Mouse (Mus musculus): ENCODE measurements at regions not wholly inside any gene's neighbourhood (a gene's known extent, or its start where the extent isn't known, plus 50 kb on each side); places are given as distances from the start of the nearest gene placed in this dataset.

GRCm38 (mm10) chr6:117416461-117416860 is 248.1 kb downstream of the Cxcl12 start:
- TF ChIP-seq POLR2A (IDR thresholded peaks at IDR 0.05; ENCODE audit: control insufficient read depth in 1 of 2, insufficient read depth in 1 of 2, low read depth in 1 of 2, low read length in 2 of 2, poor library complexity in 1 of 2), result no peak
- TF ChIP-seq MAX (IDR thresholded peaks at IDR 0.05; ENCODE audit: low read length), result no peak
- no peak for TF ChIP-seq TCF12 (IDR thresholded peaks at IDR 0.05; ENCODE audit: low read depth, low read length)
- TF ChIP-seq JUND (IDR thresholded peaks at IDR 0.05; ENCODE audit: low read depth, low read length), result no peak
- TF ChIP-seq BHLHE40 (IDR thresholded peaks at IDR 0.05; ENCODE audit: borderline replicate concordance, low read depth, low read length), result no peak
- no peak for TF ChIP-seq ZNF384 (IDR thresholded peaks at IDR 0.05; ENCODE audit: low read depth, low read length)
- TF ChIP-seq ELF1 (IDR thresholded peaks at IDR 0.05; ENCODE audit: low read depth, low read length), result no peak
- TF ChIP-seq GATA1 (IDR thresholded peaks at IDR 0.05; ENCODE audit: low read depth, low read length), result no peak
